Mouse (Mus musculus): ENCODE results near the gene Ikzf3. TPM values are rescaled to one million over a fixed set of nuclear protein-coding genes. Genes with fewer than 3 reads are reported as not detected.

Gene Ikzf3
- polyA plus RNA-seq, 1 experiment from 2014 or later = 4.0 TPM

- peaks cover 8% of the 10 kb centered on the region for H3K4me1 ChIP-seq (ENCODE audit: control insufficient read depth, insufficient read depth, low read length)
- no peak overlapping the region for H3K27ac ChIP-seq (ENCODE audit: low read length)
- H3K27me3 ChIP-seq (ENCODE audit: control insufficient read depth, insufficient read depth, low read length) = no peaks in the 10 kb centered on the region; the same call in 1 of the 2 replicates
- H3K36me3 ChIP-seq (ENCODE audit: control insufficient read depth, insufficient read depth) = no peaks in the 10 kb centered on the region
- H3K9ac ChIP-seq (ENCODE audit: low read length) = no peak overlapping the region
- no peak overlapping the region for H3K4me3 ChIP-seq (ENCODE audit: low read length)
- H3K4me2 ChIP-seq (ENCODE audit: low read depth, low read length) = no peak overlapping the region
- no peak for ATAC-seq (replicated peaks; ENCODE audit: extremely low read depth, insufficient read depth, low FRiP score)
- 60% methylated on average over 3 of the region's 3 CpGs for WGBS
- no peaks in the 10 kb centered on the region for H3K9me3 ChIP-seq (replicated peaks; ENCODE audit: control insufficient read depth, low read length)
Measured at GRCm38 (mm10) chr11:98504926-98505325, 40.9 kb downstream of the Ikzf3 start.

DNA sequence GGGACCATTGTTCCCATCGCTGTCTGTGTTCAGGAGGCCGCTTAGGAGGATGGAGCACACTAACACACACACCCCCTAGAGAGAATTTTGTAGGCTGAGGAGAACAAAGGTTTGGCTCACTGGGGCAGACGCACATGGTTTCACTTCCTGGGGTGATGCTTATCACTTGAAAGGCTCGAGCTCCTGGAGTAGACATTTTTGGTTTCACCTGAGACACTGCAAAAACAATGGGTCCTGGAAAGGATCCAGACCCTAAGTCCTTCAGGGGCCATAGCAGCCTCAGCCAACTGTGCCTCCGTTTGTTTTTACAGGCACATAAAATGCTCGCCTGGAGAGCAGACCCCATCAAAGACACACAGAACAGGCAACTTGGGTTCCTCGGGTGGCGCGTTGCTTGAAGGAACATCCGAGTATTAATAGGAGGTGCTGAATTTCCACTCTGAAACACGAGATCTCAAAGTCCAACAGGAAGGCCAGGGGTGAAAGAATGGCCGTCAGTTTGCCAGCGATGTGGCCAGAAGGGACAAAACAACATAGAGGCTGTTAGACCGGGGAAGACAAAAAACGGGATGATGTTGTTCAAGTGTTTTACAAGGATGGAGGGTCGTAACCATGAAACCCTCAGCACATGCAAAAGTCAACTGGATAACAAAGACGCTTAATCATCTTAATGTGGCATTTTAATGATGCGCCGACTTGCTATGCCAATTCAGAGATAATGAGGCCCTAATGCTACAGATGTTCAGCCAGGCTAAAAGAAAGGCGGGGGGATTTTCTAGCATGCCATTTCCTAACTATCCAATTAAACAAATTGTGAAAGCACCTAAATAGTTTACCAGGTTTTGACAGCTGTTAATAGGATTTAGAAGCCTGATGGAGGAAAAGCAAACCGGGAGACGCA, 48.2 kb downstream of the Ikzf3 start:
- Histone ChIP-seq H3K4me3 (ENCODE audit: low read length) (no peak overlapping the region), H3K4me2 (ENCODE audit: low read depth, low read length) (no peak overlapping the region), H3K9me3 (replicated peaks; ENCODE audit: control insufficient read depth, low read length) (no peaks in the 10 kb centered on the region), H3K4me1 (ENCODE audit: control insufficient read depth, insufficient read depth, low read length) (peaks cover 4% of the 10 kb centered on the region; the same call in 1 of the 2 replicates), H3K27me3 (ENCODE audit: control insufficient read depth, insufficient read depth, low read length) (no peaks in the 10 kb centered on the region; the same call in 1 of the 2 replicates), H3K9ac (ENCODE audit: low read length) (no peak overlapping the region), H3K27ac (ENCODE audit: low read length) (0 out of 2 replicates have a peak overlapping the region, but pooled peaks have one; percentile 34), H3K36me3 (ENCODE audit: control insufficient read depth, insufficient read depth) (no peaks in the 10 kb centered on the region)
- WGBS = 53% methylated on average over 22 of the region's 22 CpGs
- ATAC-seq (replicated peaks; ENCODE audit: extremely low read depth, insufficient read depth, low FRiP score) = no peak

- Histone ChIP-seq H3K4me2 (ENCODE audit: low read depth, low read length) (no peak overlapping the region), H3K36me3 (ENCODE audit: control insufficient read depth, insufficient read depth) (no peaks in the 10 kb centered on the region), H3K27me3 (ENCODE audit: control insufficient read depth, insufficient read depth, low read length) (no peaks in the 10 kb centered on the region), H3K27ac (ENCODE audit: low read length) (no peak overlapping the region), H3K4me1 (ENCODE audit: control insufficient read depth, insufficient read depth, low read length) (peaks cover 4% of the 10 kb centered on the region; the same call in 1 of the 2 replicates), H3K9me3 (replicated peaks; ENCODE audit: control insufficient read depth, low read length) (no peaks in the 10 kb centered on the region), H3K4me3 (ENCODE audit: low read length) (no peak overlapping the region), H3K9ac (ENCODE audit: low read length) (no peak overlapping the region)
- 85% methylated on average over 5 of the region's 5 CpGs for WGBS
- ATAC-seq (replicated peaks; ENCODE audit: extremely low read depth, insufficient read depth, low FRiP score) = no peak
Measured at GRCm38 (mm10) chr11:98495176-98495719, 50.6 kb downstream of the Ikzf3 start.

DNA sequence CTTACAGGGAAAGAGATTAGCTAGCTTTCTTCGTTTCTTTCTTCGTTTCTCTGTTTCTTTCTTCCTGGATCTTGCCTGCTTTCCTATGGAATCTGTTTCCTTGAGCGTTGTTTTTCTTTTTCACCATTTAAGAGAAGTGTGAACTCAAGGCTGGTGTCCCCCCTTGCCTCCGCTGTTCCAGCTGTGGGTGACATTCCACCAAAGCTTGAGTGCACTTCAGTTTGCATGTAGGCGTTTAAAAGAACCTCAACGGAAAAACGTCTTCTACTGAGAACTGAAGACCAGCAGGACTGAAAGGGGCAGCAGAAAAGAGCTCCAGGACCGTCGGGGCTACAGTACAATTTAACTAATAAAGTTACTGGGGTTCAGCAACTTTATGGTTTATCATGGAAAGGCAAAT, 52.4 kb downstream of the Ikzf3 start:
- Histone ChIP-seq H3K27me3 (ENCODE audit: control insufficient read depth, insufficient read depth, low read length) (no peaks in the 10 kb centered on the region), H3K9ac (ENCODE audit: low read length) (no peak overlapping the region), H3K4me2 (ENCODE audit: low read depth, low read length) (no peak overlapping the region), H3K9me3 (replicated peaks; ENCODE audit: control insufficient read depth, low read length) (no peaks in the 10 kb centered on the region), H3K4me1 (ENCODE audit: control insufficient read depth, insufficient read depth, low read length) (peaks cover 4% of the 10 kb centered on the region; the same call in 1 of the 2 replicates), H3K4me3 (ENCODE audit: low read length) (no peak overlapping the region), H3K36me3 (ENCODE audit: control insufficient read depth, insufficient read depth) (no peaks in the 10 kb centered on the region), H3K27ac (ENCODE audit: low read length) (peak overlapping the region; percentile 17; the same call in 1 of the 2 replicates)
- ATAC-seq (replicated peaks; ENCODE audit: extremely low read depth, insufficient read depth, low FRiP score) = no peak
- 61% methylated on average over 9 of the region's 9 CpGs for WGBS

GRCm38 (mm10) chr11:98492959-98493358, 52.9 kb downstream of the Ikzf3 start:
- peaks cover 4% of the 10 kb centered on the region; the same call in 1 of the 2 replicates for H3K4me1 ChIP-seq (ENCODE audit: control insufficient read depth, insufficient read depth, low read length)
- 23% methylated on average over 7 of the region's 7 CpGs for WGBS

DNA sequence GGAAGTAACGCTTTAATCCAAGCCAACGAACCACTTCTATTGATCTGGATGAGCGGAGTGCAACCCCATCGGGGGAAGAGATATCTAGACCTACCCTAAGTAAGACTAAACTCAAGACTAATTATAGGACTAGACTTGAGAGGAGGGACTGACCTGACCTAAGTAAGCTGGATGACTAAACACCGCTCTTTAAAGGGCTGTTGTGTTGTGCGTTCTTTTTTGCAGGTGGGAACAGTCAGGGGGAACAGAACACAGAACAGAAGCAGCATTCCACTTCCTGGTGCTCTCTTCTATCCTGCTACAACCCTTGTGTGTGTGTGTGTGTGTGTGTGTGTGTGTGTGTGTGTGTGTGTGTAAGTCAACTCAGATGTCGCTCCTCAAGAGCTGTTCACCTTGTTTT, 54.3 kb downstream of the Ikzf3 start:
- H3K36me3 ChIP-seq (ENCODE audit: control insufficient read depth, insufficient read depth) = no peaks in the 10 kb centered on the region
- no peak overlapping the region for H3K4me2 ChIP-seq (ENCODE audit: low read depth, low read length)
- no peaks in the 10 kb centered on the region for H3K9me3 ChIP-seq (replicated peaks; ENCODE audit: control insufficient read depth, low read length)
- H3K9ac ChIP-seq (ENCODE audit: low read length) = no peak overlapping the region
- no peak overlapping the region for H3K27ac ChIP-seq (ENCODE audit: low read length)
- 66% methylated on average over 7 of the region's 7 CpGs for WGBS
- no peak for ATAC-seq (replicated peaks; ENCODE audit: extremely low read depth, insufficient read depth, low FRiP score)
- no peak overlapping the region for H3K4me3 ChIP-seq (ENCODE audit: low read length)
- H3K27me3 ChIP-seq (ENCODE audit: control insufficient read depth, insufficient read depth, low read length) = no peaks in the 10 kb centered on the region
- H3K4me1 ChIP-seq (ENCODE audit: control insufficient read depth, insufficient read depth, low read length) = no peaks in the 10 kb centered on the region

More at GRCm38 (mm10) chr11:98492959-98493358, 52.9 kb downstream of the Ikzf3 start:
- no peak overlapping the region for H3K9ac ChIP-seq (ENCODE audit: low read length)
- H3K4me2 ChIP-seq (ENCODE audit: low read depth, low read length) = no peak overlapping the region
- no peaks in the 10 kb centered on the region for H3K27me3 ChIP-seq (ENCODE audit: control insufficient read depth, insufficient read depth, low read length)
- no peak overlapping the region for H3K4me3 ChIP-seq (ENCODE audit: low read length)
- H3K27ac ChIP-seq (ENCODE audit: low read length) = peak overlapping the region; percentile 17; the same call in 1 of the 2 replicates
- no peaks in the 10 kb centered on the region for H3K36me3 ChIP-seq (ENCODE audit: control insufficient read depth, insufficient read depth)
- H3K9me3 ChIP-seq (replicated peaks; ENCODE audit: control insufficient read depth, low read length) = no peaks in the 10 kb centered on the region
- ATAC-seq (replicated peaks; ENCODE audit: extremely low read depth, insufficient read depth, low FRiP score) = no peak

DNA sequence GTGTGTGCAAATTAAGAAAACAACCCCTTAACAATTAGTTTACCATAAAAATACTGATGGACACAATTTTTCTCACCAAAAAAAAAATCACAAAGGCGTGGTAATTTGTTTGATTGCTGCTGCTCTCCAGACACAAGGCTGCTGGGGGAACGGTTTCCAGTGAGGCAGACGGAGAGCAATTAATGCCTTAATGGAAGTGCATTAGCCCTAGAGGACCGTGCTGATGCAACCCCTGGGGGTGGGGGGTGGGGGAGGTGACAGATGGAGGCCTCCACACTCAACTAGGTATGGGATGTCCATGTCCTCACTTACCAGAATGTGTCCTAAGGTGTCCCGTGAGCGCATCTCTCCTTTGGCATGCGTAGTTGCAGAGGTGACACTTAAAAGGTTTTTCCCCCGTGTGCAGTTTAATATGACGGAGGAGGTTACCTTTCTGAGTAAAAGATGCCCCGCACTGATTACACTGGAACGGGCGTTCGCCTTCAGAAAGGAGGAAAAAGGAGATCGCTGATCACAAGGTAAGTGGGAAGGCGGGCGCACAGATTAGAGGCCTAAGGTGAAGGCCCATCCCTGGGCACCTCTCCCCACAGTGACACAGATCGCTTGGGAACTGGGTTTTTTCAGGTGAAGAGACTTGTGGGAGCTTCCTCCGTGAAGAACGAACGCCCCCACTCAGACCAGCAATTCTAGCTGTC, 57.1 kb downstream of the Ikzf3 start:
- 75% methylated on average over 20 of the region's 20 CpGs for WGBS

DNA sequence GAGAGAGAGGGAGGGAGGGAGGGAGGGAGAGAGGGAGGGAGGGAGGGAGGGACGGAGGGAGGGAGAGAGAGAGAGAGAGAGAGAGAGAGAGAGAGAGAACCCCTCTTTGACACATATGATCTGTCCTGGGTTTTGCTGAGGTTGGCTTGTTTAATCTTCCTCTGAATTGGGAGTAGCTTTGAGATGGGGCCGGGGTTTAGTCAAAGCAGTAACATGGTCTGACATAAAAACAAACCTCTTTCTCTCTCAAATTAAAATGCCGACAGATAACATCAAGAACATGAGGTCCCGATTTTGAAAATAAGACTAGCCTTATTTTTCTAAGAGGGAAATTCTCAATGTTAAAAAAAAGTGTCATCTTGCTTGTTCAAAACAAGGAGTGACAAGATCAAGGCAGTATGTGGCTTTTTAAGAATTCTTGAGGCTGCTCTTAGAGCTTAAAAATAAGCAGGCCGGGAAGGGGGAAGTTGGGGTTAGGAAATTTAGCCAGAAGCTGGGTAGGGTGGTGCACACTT, 58.2 kb downstream of the Ikzf3 start:
- no peaks in the 10 kb centered on the region for H3K9me3 ChIP-seq (replicated peaks; ENCODE audit: control insufficient read depth, low read length)
- ATAC-seq (replicated peaks; ENCODE audit: extremely low read depth, insufficient read depth, low FRiP score) = no peak
- no peak overlapping the region for H3K4me3 ChIP-seq (ENCODE audit: low read length)
- H3K36me3 ChIP-seq (ENCODE audit: control insufficient read depth, insufficient read depth) = no peaks in the 10 kb centered on the region
- H3K9ac ChIP-seq (ENCODE audit: low read length) = no peak overlapping the region
- no peak overlapping the region for H3K4me2 ChIP-seq (ENCODE audit: low read depth, low read length)
- WGBS = 58% methylated on average over 5 of the region's 5 CpGs
- H3K27ac ChIP-seq (ENCODE audit: low read length) = no peak overlapping the region
- no peaks in the 10 kb centered on the region for H3K27me3 ChIP-seq (ENCODE audit: control insufficient read depth, insufficient read depth, low read length)
- no peaks in the 10 kb centered on the region for H3K4me1 ChIP-seq (ENCODE audit: control insufficient read depth, insufficient read depth, low read length)

More for the DNA sequence above, 57.1 kb downstream of the Ikzf3 start:
- no peak overlapping the region for H3K9ac ChIP-seq (ENCODE audit: low read length)
- H3K4me1 ChIP-seq (ENCODE audit: control insufficient read depth, insufficient read depth, low read length) = no peaks in the 10 kb centered on the region
- no peak overlapping the region for H3K4me2 ChIP-seq (ENCODE audit: low read depth, low read length)
- no peaks in the 10 kb centered on the region for H3K27me3 ChIP-seq (ENCODE audit: control insufficient read depth, insufficient read depth, low read length)
- ATAC-seq (replicated peaks; ENCODE audit: extremely low read depth, insufficient read depth, low FRiP score) = no peak
- H3K9me3 ChIP-seq (replicated peaks; ENCODE audit: control insufficient read depth, low read length) = no peaks in the 10 kb centered on the region
- no peak overlapping the region for H3K27ac ChIP-seq (ENCODE audit: low read length)
- no peaks in the 10 kb centered on the region for H3K36me3 ChIP-seq (ENCODE audit: control insufficient read depth, insufficient read depth)
- H3K4me3 ChIP-seq (ENCODE audit: low read length) = no peak overlapping the region
